Mouse (Mus musculus): ENCODE data around the gene Gypa. TPM values are rescaled to one million over a fixed set of nuclear protein-coding genes. Genes with fewer than 3 reads are reported as not detected.

Gene Gypa
- total and polyA plus RNA-seq, 2 experiments from 2014 or later, result 0.43 to 1.3 TPM

- ATAC-seq (no peak), DNase-seq (ENCODE audit: low spot score) (peak; percentile 69)
- 94% methylated on average over 3 of the region's 3 CpGs for WGBS
- Histone ChIP-seq H3K4me2 (ENCODE audit: low read depth, low read length) (no peak overlapping the region), H3K27me3 (ENCODE audit: insufficient read depth, low read length) (no peaks in the 10 kb centered on the region), H3K9me3 (ENCODE audit: low read length) (0 out of 2 replicates have a peak, but pooled peaks cover 3% of the 10 kb centered on the region), H3K36me3 (ENCODE audit: insufficient read depth, low read length) (no peaks in the 10 kb centered on the region), H3K4me3 (ENCODE audit: low read length) (no peak overlapping the region), H3K9ac (replicated peaks; ENCODE audit: low read length) (no peak overlapping the region), H3K27ac (no peak overlapping the region), H3K4me1 (ENCODE audit: insufficient read depth, low read length) (no peaks in the 10 kb centered on the region)
- no peak for TF ChIP-seq CTCF (IDR thresholded peaks at IDR 0.05; ENCODE audit: low read depth)
Measured at GRCm38 (mm10) chr8:80541836-80542235, 48.3 kb downstream of the Gypa start.

DNA sequence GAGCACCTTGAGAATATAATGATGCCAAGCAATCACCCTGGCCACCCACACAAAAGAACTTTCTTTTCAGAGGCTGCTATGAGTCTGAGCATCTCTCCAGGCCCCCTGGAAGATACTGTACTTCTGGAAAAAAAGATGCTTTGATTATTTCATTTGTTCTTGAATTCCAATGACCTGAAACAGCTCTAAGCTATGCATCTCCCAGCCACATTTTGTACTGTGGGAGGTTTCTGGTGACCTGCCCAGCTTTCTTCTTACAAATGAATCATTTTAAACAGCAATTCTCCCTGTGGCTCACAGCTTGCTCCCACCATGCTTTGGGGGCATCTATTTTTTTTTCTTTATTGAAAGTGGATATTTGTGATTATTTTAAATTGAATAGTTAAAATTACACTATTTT is 56.9 kb downstream of the Gypa start:
- Histone ChIP-seq H3K27me3 (ENCODE audit: insufficient read depth, low read length) (no peaks in the 10 kb centered on the region), H3K27ac (no peak overlapping the region), H3K4me3 (ENCODE audit: low read length) (no peak overlapping the region), H3K4me1 (ENCODE audit: insufficient read depth, low read length) (no peaks in the 10 kb centered on the region), H3K36me3 (ENCODE audit: insufficient read depth, low read length) (no peaks in the 10 kb centered on the region), H3K9ac (replicated peaks; ENCODE audit: low read length) (no peak overlapping the region), H3K9me3 (ENCODE audit: low read length) (no peaks in the 10 kb centered on the region), H3K4me2 (ENCODE audit: low read depth, low read length) (no peak overlapping the region)
- ATAC-seq, result no peak
- TF ChIP-seq CTCF (IDR thresholded peaks at IDR 0.05; ENCODE audit: low read depth), result no peak
- no peak for DNase-seq (ENCODE audit: low spot score)

- no peak overlapping the region for H3K9ac ChIP-seq (replicated peaks; ENCODE audit: low read length)
- ATAC-seq (no peak), DNase-seq (ENCODE audit: low spot score) (no peak)
- TF ChIP-seq CTCF (IDR thresholded peaks at IDR 0.05; ENCODE audit: low read depth), result no peak
- H3K4me1 ChIP-seq (ENCODE audit: insufficient read depth, low read length), result no peaks in the 10 kb centered on the region
- WGBS, result 57% methylated on average over 3 of the region's 3 CpGs
- H3K36me3 ChIP-seq (ENCODE audit: insufficient read depth, low read length), result no peaks in the 10 kb centered on the region
- no peak overlapping the region for H3K4me3 ChIP-seq (ENCODE audit: low read length)
- H3K4me2 ChIP-seq (ENCODE audit: low read depth, low read length), result no peak overlapping the region
- H3K27ac ChIP-seq, result no peak overlapping the region
- no peaks in the 10 kb centered on the region for H3K9me3 ChIP-seq (ENCODE audit: low read length)
- no peaks in the 10 kb centered on the region for H3K27me3 ChIP-seq (ENCODE audit: insufficient read depth, low read length)
Measured at GRCm38 (mm10) chr8:80551303-80551702, 57.7 kb downstream of the Gypa start.

DNA sequence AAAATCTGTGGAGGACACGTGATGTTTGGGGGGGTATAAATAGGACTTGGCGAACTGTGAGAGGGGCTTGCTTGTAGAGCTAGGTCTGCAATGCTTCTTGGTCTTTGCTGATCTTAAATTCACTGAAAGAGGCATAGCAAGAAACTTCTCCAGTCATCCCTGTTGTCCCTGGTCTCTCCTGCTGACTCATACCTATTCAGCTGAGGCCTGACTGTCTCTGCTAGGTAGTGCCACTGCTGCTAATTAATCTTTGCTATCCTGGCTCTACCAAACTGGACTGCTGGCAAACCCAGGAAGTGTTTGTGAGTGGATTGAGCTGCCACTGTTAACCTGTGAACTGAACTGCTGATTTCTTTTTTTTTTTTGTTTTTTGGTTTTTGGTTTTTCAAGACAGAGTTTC is 61.4 kb downstream of the Gypa start:
- Histone ChIP-seq H3K4me3 (ENCODE audit: low read length) (no peak overlapping the region), H3K9me3 (ENCODE audit: low read length) (no peaks in the 10 kb centered on the region), H3K27ac (no peak overlapping the region), H3K27me3 (ENCODE audit: insufficient read depth, low read length) (no peaks in the 10 kb centered on the region), H3K36me3 (ENCODE audit: insufficient read depth, low read length) (no peaks in the 10 kb centered on the region), H3K4me2 (ENCODE audit: low read depth, low read length) (no peak overlapping the region), H3K9ac (replicated peaks; ENCODE audit: low read length) (no peak overlapping the region), H3K4me1 (ENCODE audit: insufficient read depth, low read length) (no peaks in the 10 kb centered on the region)
- DNase-seq (ENCODE audit: low spot score) (no peak), ATAC-seq (no peak)
- 93% methylated on average over 2 of the region's 2 CpGs for WGBS
- no peak for TF ChIP-seq CTCF (IDR thresholded peaks at IDR 0.05; ENCODE audit: low read depth)

Other genes starting within 250 kb of the Gypa start
- gene Frem3, start 117.3 kb downstream of the Gypa start, total RNA-seq (2014; rRNA removed), result 0.29 and 0.58 TPM in 2 replicates
- 0.16 and 0.25 TPM in 2 replicates for gene Frem3, start 117.3 kb downstream of the Gypa start, polyA plus RNA-seq (2015; fragmentation: Nextera tagmentation; extraction: Ambion mirVana)
- 22.6 and 27.3 TPM in 2 replicates for gene Smarca5, start 245.7 kb downstream of the Gypa start, total RNA-seq (2014; rRNA removed)
- 39.7 and 43.7 TPM in 2 replicates for gene Smarca5, start 245.7 kb downstream of the Gypa start, polyA plus RNA-seq (2015; fragmentation: Nextera tagmentation; extraction: Ambion mirVana)